Mouse (Mus musculus): Measurements from ENCODE around the gene 1700001O22Rik.

- TF ChIP-seq POLR2A (IDR thresholded peaks at IDR 0.05; ENCODE audit: borderline replicate concordance, insufficient read depth, low read length) (no peak), CTCF (IDR thresholded peaks at IDR 0.05; ENCODE audit: borderline replicate concordance, insufficient read depth, low read depth, low read length) (no peak)
These were observed 47.1 kb upstream of the 1700001O22Rik start for GRCm38 (mm10) chr2:30850581-30850980.
